14 mouse cellular contexts compared by ENCODE assay signal in genomic region chr7:6851256-6851655, GRCm38 (mm10).
A peak's percentile ranks its signal among the peaks of the same experiment; 100 is the strongest.
DNase-seq lines count a peak whose midpoint lies in the region; ATAC-seq and TF ChIP-seq lines count a peak whose summit lies in the region.
"Had no signal": no experiment of that assay in that cellular context is flagged by ENCODE, and none has a peak within 500 bp of the region (broad histone marks: within the 10 kb centered on the region; RNA-seq: fewer than 3 reads in every experiment).

No protein-coding gene starts in this region.

- ATAC-seq in hindbrain, embryonic 11.5 days (ENCODE audit: low FRiP score) = 0 out of 2 replicates have a peak, but pooled peaks have one; percentile 6
- ATAC-seq in midbrain, embryonic 13.5 days = peak; percentile 62
- ATAC-seq: CD4-positive, CD25-positive, alpha-beta regulatory T cell, adult 4 months; liver, embryonic 12.5 days had no signal

- DNase-seq in embryonic facial prominence, embryonic 10.5 days (ENCODE audit: low spot score) = no peak
- DNase-seq in forebrain, embryonic 10.5 days (ENCODE audit: extremely low spot score, low spot score) = no peak
- DNase-seq in hindbrain, embryonic 11.5 days (ENCODE audit: low spot score) = no peak
- no peak for DNase-seq in thymus, postnatal 36 days
- DNase-seq in layer of hippocampus, adult 2 months (ENCODE audit: low spot score in 2 of 2) = no peak
- DNase-seq in left cerebral cortex, postnatal 25 days (ENCODE audit: low spot score in 2 of 2) = no peak
- DNase-seq: adrenal gland, adult 8-10 months; cerebellum, adult 2 months; gastrocnemius, postnatal 36 days had no signal

- intact Hi-C loops in left cerebral cortex, postnatal 25 days (cut with DNase I) = no loop called here

- H3K27ac ChIP-seq in embryonic facial prominence, embryonic 10.5 days (replicated peaks) = peak overlapping the region; percentile 65
- H3K27ac ChIP-seq in forebrain, embryonic 10.5 days = peak overlapping the region; percentile 9; the same call in 1 of the 2 replicates
- H3K27ac ChIP-seq in hindbrain, embryonic 11.5 days (ENCODE audit: low read depth, low read length) = peak overlapping the region; percentile 36; the same call in 1 of the 2 replicates
- H3K27ac ChIP-seq in midbrain, embryonic 13.5 days = peak overlapping the region; percentile 77
- H3K27ac ChIP-seq in layer of hippocampus, adult 2 months = no peak overlapping the region
- H3K27ac ChIP-seq: heart, embryonic 13.5 days; liver, embryonic 12.5 days; lung, embryonic 15.5 days had no signal

- no peak overlapping the region for H3K4me2 ChIP-seq in hindbrain, embryonic 11.5 days (replicated peaks; ENCODE audit: low read depth, low read length)
- peak overlapping the region; percentile 26 for H3K4me2 ChIP-seq in midbrain, embryonic 13.5 days (replicated peaks)
- H3K4me2 ChIP-seq: heart, embryonic 13.5 days; liver, embryonic 12.5 days; lung, embryonic 15.5 days had no signal

- H3K4me1 ChIP-seq in embryonic facial prominence, embryonic 10.5 days = peaks cover 23% of the 10 kb centered on the region
- H3K4me1 ChIP-seq in forebrain, embryonic 10.5 days = peaks cover 18% of the 10 kb centered on the region
- 0 out of 2 replicates have a peak, but pooled peaks cover 2% of the 10 kb centered on the region for H3K4me1 ChIP-seq in hindbrain, embryonic 11.5 days (replicated peaks; ENCODE audit: control insufficient read depth, insufficient read depth, low read length)
- peaks cover 21% of the 10 kb centered on the region for H3K4me1 ChIP-seq in midbrain, embryonic 13.5 days (replicated peaks)
- H3K4me1 ChIP-seq: liver, embryonic 12.5 days had no signal

- TF ChIP-seq CTCF in layer of hippocampus, adult 2 months (conservative IDR thresholded peaks at IDR 0.05) = no peak

- no peaks in the 10 kb centered on the region for H3K9me3 ChIP-seq in embryonic facial prominence, embryonic 10.5 days
- no peaks in the 10 kb centered on the region for H3K9me3 ChIP-seq in forebrain, embryonic 10.5 days
- no peaks in the 10 kb centered on the region for H3K9me3 ChIP-seq in hindbrain, embryonic 11.5 days (ENCODE audit: control insufficient read depth, low read length)
- H3K9me3 ChIP-seq in midbrain, embryonic 13.5 days = no peaks in the 10 kb centered on the region
- H3K9me3 ChIP-seq: heart, embryonic 13.5 days; liver, embryonic 12.5 days; lung, embryonic 15.5 days had no signal

- H3K9ac ChIP-seq in hindbrain, embryonic 11.5 days (ENCODE audit: low read depth, low read length) = no peak overlapping the region
- no peak overlapping the region for H3K9ac ChIP-seq in midbrain, embryonic 13.5 days (replicated peaks)
- H3K9ac ChIP-seq: heart, embryonic 13.5 days; liver, embryonic 12.5 days; lung, embryonic 15.5 days had no signal

- 80% methylated on average over 6 of the region's 6 CpGs for WGBS in embryonic facial prominence, embryonic 10.5 days
- WGBS in forebrain, embryonic 10.5 days = 79% methylated on average over 6 of the region's 6 CpGs
- 81% methylated on average over 6 of the region's 6 CpGs for WGBS in hindbrain, embryonic 11.5 days
- 64% methylated on average over 6 of the region's 6 CpGs for WGBS in midbrain, embryonic 13.5 days

- no peaks in the 10 kb centered on the region for H3K27me3 ChIP-seq in embryonic facial prominence, embryonic 10.5 days (replicated peaks; ENCODE audit: low read depth, poor library complexity, severe bottlenecking)
- H3K27me3 ChIP-seq in forebrain, embryonic 10.5 days (ENCODE audit: poor library complexity, severe bottlenecking) = no peaks in the 10 kb centered on the region
- no peaks in the 10 kb centered on the region for H3K27me3 ChIP-seq in hindbrain, embryonic 11.5 days (ENCODE audit: control insufficient read depth, insufficient read depth, low read length)
- H3K27me3 ChIP-seq in midbrain, embryonic 13.5 days = no peaks in the 10 kb centered on the region
- H3K27me3 ChIP-seq: heart, embryonic 13.5 days; liver, embryonic 12.5 days; lung, embryonic 15.5 days had no signal

- H3K4me3 ChIP-seq in embryonic facial prominence, embryonic 10.5 days = no peak overlapping the region
- H3K4me3 ChIP-seq in forebrain, embryonic 10.5 days = no peak overlapping the region
- no peak overlapping the region for H3K4me3 ChIP-seq in hindbrain, embryonic 11.5 days (ENCODE audit: low read depth, low read length)
- no peak overlapping the region for H3K4me3 ChIP-seq in midbrain, embryonic 13.5 days (replicated peaks)
- H3K4me3 ChIP-seq in layer of hippocampus, adult 2 months = no peak overlapping the region
- H3K4me3 ChIP-seq: heart, embryonic 13.5 days; liver, embryonic 12.5 days; lung, embryonic 15.5 days had no signal

- H3K36me3 ChIP-seq in embryonic facial prominence, embryonic 10.5 days (replicated peaks) = no peaks in the 10 kb centered on the region
- H3K36me3 ChIP-seq in forebrain, embryonic 10.5 days (replicated peaks) = no peaks in the 10 kb centered on the region
- no peaks in the 10 kb centered on the region for H3K36me3 ChIP-seq in hindbrain, embryonic 11.5 days (ENCODE audit: control insufficient read depth, insufficient read depth, low read length)
- H3K36me3 ChIP-seq in midbrain, embryonic 13.5 days = no peaks in the 10 kb centered on the region
- H3K36me3 ChIP-seq: heart, embryonic 13.5 days; liver, embryonic 12.5 days; lung, embryonic 15.5 days had no signal
